Mouse (Mus musculus) 3T3-L1 (cell line): ENCODE data around the gene 4930412O13Rik.
A peak's percentile ranks its signal among the peaks of the same experiment; 100 is the strongest.

ENCODE experiments used
- DNase-seq: peaks from one replicate; pipeline ENCODE4 v3.0.0-alpha.2; 2015; ENCODE audit warnings: low read depth, low spot score

The 4930412O13Rik gene

DNA sequence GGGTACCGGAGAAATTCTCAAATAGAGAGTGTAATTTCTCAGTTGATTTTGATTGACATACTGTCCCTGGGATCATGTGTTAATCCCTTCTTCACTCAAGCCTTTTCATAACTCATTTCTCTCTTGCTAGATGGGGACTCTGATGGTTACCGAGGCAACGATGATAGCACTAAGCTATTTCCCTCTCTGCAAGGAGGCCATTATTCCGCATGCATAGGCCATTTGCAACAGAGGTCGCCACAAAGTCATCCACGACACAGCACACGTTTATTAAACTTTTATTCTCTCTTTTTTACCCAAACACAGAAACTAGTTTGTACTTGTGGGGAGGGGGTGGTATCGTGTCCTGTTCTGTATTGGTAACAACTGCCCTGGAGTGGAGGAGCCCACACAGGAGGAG, 16.8 kb downstream of the 4930412O13Rik start:
- DNase-seq, result no peak

DNA sequence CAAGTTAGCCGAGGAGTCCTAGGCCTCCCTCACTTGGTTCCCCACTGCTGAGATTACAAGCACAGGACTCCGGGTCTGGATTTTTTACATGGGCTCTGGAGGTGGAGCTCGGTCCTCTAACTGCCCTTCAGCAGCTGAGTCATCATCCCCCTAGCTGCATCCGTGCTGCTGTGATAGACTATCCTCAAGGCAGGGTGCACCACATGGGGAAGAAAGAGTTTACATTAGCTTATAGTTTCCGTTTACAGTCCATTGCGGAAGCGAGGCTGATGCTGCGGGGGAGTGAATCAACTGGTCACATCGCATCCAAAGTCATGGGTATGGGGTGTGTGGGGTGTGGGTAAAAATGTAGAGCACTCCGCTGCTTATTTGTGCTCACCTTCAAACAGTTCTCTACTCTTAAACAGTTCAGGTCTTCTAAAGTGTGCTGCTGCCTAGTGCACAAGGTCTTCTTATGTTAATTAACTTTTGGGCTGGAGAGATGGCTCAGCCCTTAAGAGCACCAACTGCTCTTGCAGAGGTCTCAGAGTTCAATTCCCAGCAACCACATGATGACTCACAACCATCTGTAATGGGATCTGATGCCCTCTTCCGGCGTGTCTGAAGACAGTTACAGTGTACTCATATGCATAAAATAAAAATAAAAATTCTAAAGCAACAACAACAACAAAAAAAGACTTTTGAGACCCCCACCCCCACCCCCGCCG, 23.0 kb downstream of the 4930412O13Rik start:
- peak; percentile 82 for DNase-seq

DNA sequence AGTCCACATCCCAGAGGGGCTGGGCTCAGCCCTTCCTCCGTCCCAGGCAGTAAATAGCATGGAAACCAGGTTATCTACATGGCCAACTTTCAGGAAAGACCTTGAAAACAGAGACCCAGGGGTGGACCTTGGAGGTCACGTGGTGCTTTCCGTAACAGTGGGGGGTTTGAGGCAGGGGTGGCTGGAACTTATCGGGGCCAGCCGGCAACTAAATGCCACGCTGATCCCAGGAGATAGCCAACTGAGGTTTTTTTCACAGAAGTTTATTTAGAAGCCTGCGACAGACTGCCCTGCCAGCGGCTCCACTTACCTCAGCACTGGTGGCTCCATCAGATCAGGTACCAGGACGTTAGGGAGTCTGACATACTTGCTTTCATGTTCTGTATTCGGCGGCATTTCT, 24.9 kb downstream of the 4930412O13Rik start:
- DNase-seq, result no peak

GRCm38 (mm10) chr2:9917602-9918001, 36.5 kb downstream of the 4930412O13Rik start:
- DNase-seq, result no peak

DNA sequence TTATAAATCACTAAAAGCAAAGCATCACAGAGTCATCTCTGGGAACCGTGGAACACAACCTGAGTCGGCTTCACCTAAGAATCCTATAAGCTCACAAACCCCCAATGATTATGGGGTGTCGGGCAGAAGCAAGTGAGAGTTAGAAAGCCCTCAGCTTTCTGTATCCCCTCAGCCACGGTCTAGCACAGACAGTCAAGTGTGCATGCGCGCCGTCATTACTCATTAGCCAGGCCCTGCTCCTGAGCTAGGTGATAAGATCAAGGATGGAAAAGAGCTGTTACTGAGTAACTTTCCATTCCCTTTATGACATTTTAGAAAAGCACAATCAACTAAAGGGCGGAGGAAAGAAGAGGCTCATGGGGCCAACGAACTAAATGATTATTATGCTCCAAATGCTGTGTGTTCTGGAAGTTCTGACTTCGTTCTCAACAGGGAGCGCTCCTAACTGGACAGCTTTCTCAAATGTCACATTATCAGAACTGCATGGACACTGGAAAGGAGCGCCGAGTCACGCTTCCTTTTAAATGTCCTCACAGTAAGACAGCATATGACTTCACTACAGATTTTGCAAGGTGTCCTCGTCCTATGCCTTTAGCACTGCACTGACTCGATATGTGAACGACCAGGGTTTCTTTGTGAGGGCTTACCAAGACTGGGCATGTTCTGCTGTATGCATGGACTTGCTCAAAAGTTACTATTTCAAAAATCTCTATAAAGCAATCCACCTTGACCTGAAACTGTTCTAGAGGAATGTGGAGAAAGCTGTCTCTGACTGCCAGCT, 37.8 kb downstream of the 4930412O13Rik start:
- no peak for DNase-seq

GRCm38 (mm10) chr2:9926194-9926904, 45.3 kb downstream of the 4930412O13Rik start:
- DNase-seq, result no peak

DNA sequence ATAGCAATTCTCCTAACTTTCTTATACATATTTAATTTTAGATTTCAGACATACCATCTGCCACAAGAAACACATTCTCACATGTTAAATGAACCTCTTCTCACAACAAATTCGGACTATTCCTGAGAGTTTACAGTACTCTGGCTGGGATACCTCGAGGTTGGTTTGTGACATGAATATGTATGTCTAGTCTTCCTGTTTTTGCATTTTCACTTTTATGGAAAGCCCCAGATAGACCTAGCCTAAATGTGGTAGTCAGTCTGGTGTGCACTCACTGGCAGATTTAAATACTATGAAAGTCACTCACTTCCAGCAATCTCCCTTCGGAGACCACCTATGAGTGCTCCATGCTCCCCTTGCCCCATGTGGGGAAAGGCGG, 45.8 kb downstream of the 4930412O13Rik start:
- DNase-seq, result no peak
